Mouse (Mus musculus) limb, embryonic 14.5 days (tissue): ENCODE measurements around the gene Camk1g. TPM values are rescaled to one million over a fixed set of nuclear protein-coding genes. Genes with fewer than 3 reads are reported as not detected.
A peak's percentile ranks its signal among the peaks of the same experiment; 100 is the strongest.

Experiments
- ATAC-seq: fragments of 200-750 bp; cut with Nextera tagmentation; 2 replicates; pipeline ENCODE4 v1.8.0; 2017; ENCODE audit warnings: low read depth, moderate number of reproducible peaks, moderate TSS enrichment; ENCODE audit not compliant: low FRiP score
- DNase-seq: peaks from one replicate; pipeline ENCODE4 v3.0.0-alpha.2; 2015; ENCODE audit warnings: low spot score
- H3K27ac ChIP-seq: fragments of 300-500 bp; sonication (generic); replicated peaks from 2 replicates; pipeline ENCODE4 v1.5.1; 2014; ENCODE audit warnings: low read depth, mild to moderate bottlenecking, low read length, moderate library complexity, mixed read lengths
- H3K27me3 ChIP-seq: fragments of 300-500 bp; sonication (generic); 2 replicates; pipeline ENCODE4 v1.6.1; 2014; ENCODE audit warnings: low read length, mixed read lengths; ENCODE audit not compliant: control insufficient read depth, insufficient read depth
- H3K36me3 ChIP-seq: fragments of 300-500 bp; sonication (generic); 2 replicates; pipeline ENCODE4 v1.6.1; 2014; ENCODE audit warnings: mild to moderate bottlenecking, low read length, moderate library complexity, mixed read lengths; ENCODE audit not compliant: control insufficient read depth, insufficient read depth
- H3K4me1 ChIP-seq: fragments of 300-500 bp; sonication (generic); 2 replicates; pipeline ENCODE4 v1.6.1; 2014; ENCODE audit warnings: antibody characterized with exemption, low read length, mixed read lengths; ENCODE audit not compliant: control insufficient read depth, insufficient read depth
- H3K4me2 ChIP-seq: fragments of 300-500 bp; sonication (generic); replicated peaks from 2 replicates; pipeline ENCODE4 v1.6.1; 2014; ENCODE audit warnings: low read depth, mild to moderate bottlenecking, low read length, moderate library complexity; ENCODE audit not compliant: severe bottlenecking
- H3K4me3 ChIP-seq: fragments of 300-500 bp; sonication (generic); replicated peaks from 2 replicates; pipeline ENCODE4 v1.5.1; 2014; ENCODE audit warnings: low read length
- H3K9ac ChIP-seq: fragments of 300-500 bp; sonication (generic); 2 replicates; pipeline ENCODE4 v1.6.1; 2014; ENCODE audit warnings: mild to moderate bottlenecking, low read depth, low read length, moderate library complexity; ENCODE audit not compliant: severe bottlenecking
- H3K9me3 ChIP-seq: fragments of 300-500 bp; sonication (generic); 2 replicates; pipeline ENCODE4 v1.6.1; 2016; ENCODE audit warnings: low read length; ENCODE audit not compliant: control insufficient read depth
- POLR2A ChIP-seq: fragments of 200-500 bp; IDR thresholded peaks from 2 replicates; pipeline ENCODE4 v1.8.0; 2012; ENCODE audit warnings: inconsistent platforms, mild to moderate bottlenecking, moderate library complexity, borderline replicate concordance; ENCODE audit not compliant: insufficient read depth, insufficient read length; ENCODE audit errors: extremely low read depth
- WGBS: fragments of 180-500 bp; shearing (Covaris S2); extraction: QIAGEN DNeasy Blood & Tissue Kit; methylation state at CpG from one replicate; pipeline ENCODE4 v1.1.7; 2014; 5-methylcytosine and 5-hydroxymethylcytosine counted together
- polyA plus RNA-seq, 2 experiments: library from polyadenylated mRNA; depleted of rRNA in 1 of 2; stranded (reverse) in 1 of 2; unstranded in 1 of 2; fragments of >200 nt; fragmentation: Nextera tagmentation in 1 of 2; extraction: Ambion mirVana in 1 of 2; gene quantifications; 2 replicates each; pipeline versions ENCODE4 v1.2.1 to v1.2.3; 2012 to 2014

The Camk1g gene
- polyA plus RNA-seq, 2 experiments = 9.1 to 9.8 TPM

DNA sequence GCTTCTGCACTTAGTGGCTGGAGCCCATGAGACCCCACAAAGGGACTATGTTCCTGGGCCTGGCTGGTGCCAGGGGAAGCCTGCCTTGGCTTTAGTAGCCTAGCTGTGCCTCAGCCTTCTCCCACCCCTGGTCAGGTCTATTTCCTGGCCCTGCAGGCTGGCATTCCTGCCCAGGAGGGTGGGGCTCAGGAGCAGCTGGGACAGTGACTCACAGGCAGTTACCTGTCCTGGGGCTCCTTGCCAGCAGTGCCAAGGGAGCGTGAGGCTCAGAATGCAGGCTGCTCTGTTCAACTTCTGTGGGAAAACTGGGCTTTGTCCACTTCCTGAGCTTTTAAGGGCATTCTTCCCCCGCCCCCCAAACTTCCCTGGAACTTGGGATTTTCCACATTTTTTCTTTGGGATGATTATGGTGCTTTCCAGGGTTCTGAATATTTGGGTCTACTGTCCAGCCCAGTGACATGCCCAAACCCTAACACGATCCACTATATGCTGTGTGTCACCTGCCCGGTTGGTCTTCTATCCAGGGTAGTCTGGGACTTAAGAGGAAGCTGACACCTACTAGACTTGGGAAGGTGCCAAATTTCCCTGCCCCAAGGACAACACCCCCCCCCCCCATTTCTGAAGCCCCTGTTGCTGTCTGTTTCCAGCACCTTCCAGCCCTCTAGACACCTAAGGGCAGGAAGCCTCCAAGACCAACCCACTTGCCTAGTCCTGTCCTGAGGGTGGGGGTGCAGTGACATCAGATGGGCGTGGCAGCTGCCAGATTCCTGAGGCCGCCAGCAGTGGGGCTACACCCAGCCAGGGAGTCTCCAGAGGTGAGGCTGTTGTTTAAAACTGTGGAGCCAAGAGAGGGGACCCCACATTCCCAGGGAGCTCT lies 68.6 kb downstream of the Camk1g start:
- no peak overlapping the region for H3K4me3 ChIP-seq
- TF ChIP-seq POLR2A = no peak
- H3K36me3 ChIP-seq = no peaks in the 10 kb centered on the region
- no peaks in the 10 kb centered on the region for H3K27me3 ChIP-seq
- DNase-seq (no peak), ATAC-seq (peak; percentile 19; the same call in 1 of the 2 replicates)
- 0 out of 2 replicates have a peak, but pooled peaks cover 2% of the 10 kb centered on the region for H3K4me1 ChIP-seq
- 0 out of 2 replicates have a peak overlapping the region, but pooled peaks have one; percentile 8 for H3K4me2 ChIP-seq
- H3K27ac ChIP-seq = no peak overlapping the region
- WGBS = 51% methylated on average over 6 of the region's 6 CpGs
- no peak overlapping the region for H3K9ac ChIP-seq
- H3K9me3 ChIP-seq = no peaks in the 10 kb centered on the region

DNA sequence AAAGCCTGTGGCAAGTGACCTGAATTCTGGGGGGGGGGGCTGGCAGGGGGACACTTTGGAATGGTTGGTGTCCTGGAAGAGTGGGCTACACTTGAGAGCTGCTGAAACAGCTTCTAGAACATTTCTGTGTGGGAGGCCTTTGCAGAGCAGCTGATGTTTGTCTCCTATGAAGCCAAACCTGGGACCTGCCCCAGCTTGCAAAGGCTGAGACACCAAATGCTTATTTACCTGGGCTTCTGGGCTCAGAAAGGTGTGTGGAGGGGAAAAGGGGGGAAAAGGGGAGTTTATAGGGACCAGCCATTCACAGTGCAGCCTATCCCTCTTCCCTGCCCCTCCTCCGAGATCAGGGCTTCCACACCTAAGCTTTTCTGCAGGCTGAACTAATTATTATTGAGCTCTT lies 70.1 kb downstream of the Camk1g start:
- Histone ChIP-seq H3K4me3 (no peak overlapping the region), H3K9ac (no peak overlapping the region), H3K4me1 (0 out of 2 replicates have a peak, but pooled peaks cover 2% of the 10 kb centered on the region), H3K4me2 (no peak overlapping the region), H3K27ac (no peak overlapping the region), H3K36me3 (no peaks in the 10 kb centered on the region), H3K27me3 (no peaks in the 10 kb centered on the region), H3K9me3 (no peaks in the 10 kb centered on the region)
- no peak for TF ChIP-seq POLR2A
- DNase-seq (no peak), ATAC-seq (no peak)
- 22% methylated on average over 1 of the region's 1 CpGs for WGBS

GRCm38 (mm10) chr1:193298141-193298765 lies 71.8 kb downstream of the Camk1g start:
- Histone ChIP-seq H3K9ac (no peak overlapping the region), H3K9me3 (no peaks in the 10 kb centered on the region), H3K4me3 (no peak overlapping the region), H3K27me3 (no peaks in the 10 kb centered on the region), H3K27ac (no peak overlapping the region), H3K36me3 (no peaks in the 10 kb centered on the region), H3K4me1 (0 out of 2 replicates have a peak, but pooled peaks cover 2% of the 10 kb centered on the region), H3K4me2 (no peak overlapping the region)
- DNase-seq = no peak
- ATAC-seq = no peak
- whole genome bisulfite sequencing = 87% methylated on average over 3 of the region's 3 CpGs
- no peak for TF ChIP-seq POLR2A

Other genes starting within 250 kb of the Camk1g start
- 33.4 and 43.6 TPM in 2 replicates for gene Diexf, start 240.0 kb downstream of the Camk1g start, polyA plus RNA-seq (2012; rRNA removed)
- gene Diexf, start 240.0 kb downstream of the Camk1g start, polyA plus RNA-seq (2014; fragmentation: Nextera tagmentation; extraction: Ambion mirVana) = 8.9 and 10.6 TPM in 2 replicates
- 18.6 and 23.5 TPM in 2 replicates for gene Irf6, start 217.2 kb downstream of the Camk1g start, polyA plus RNA-seq (2012; rRNA removed)
- gene Irf6, start 217.2 kb downstream of the Camk1g start, polyA plus RNA-seq (2014; fragmentation: Nextera tagmentation; extraction: Ambion mirVana) = 39.8 and 50.0 TPM in 2 replicates
- gene A130010J15Rik, start 202.3 kb downstream of the Camk1g start, polyA plus RNA-seq (2012; rRNA removed) = 7.8 and 9.6 TPM in 2 replicates
- gene A130010J15Rik, start 202.3 kb downstream of the Camk1g start, polyA plus RNA-seq (2014; fragmentation: Nextera tagmentation; extraction: Ambion mirVana) = 15.1 and 15.4 TPM in 2 replicates
- gene Traf3ip3, start 168.6 kb downstream of the Camk1g start, polyA plus RNA-seq (2012; rRNA removed) = 9.7 and 18.8 TPM in 2 replicates
- 17.6 and 22.6 TPM in 2 replicates for gene Traf3ip3, start 168.6 kb downstream of the Camk1g start, polyA plus RNA-seq (2014; fragmentation: Nextera tagmentation; extraction: Ambion mirVana)
- 3.6 and 4.0 TPM in 2 replicates for gene Lamb3, start 162.6 kb downstream of the Camk1g start, polyA plus RNA-seq (2012; rRNA removed)
- gene Lamb3, start 162.6 kb downstream of the Camk1g start, polyA plus RNA-seq (2014; fragmentation: Nextera tagmentation; extraction: Ambion mirVana) = 3.5 and 4.6 TPM in 2 replicates
- 1.2 and 1.6 TPM in 2 replicates for gene Hsd11b1, start 106.2 kb downstream of the Camk1g start, polyA plus RNA-seq (2012; rRNA removed)
- 1.2 and 1.6 TPM in 2 replicates for gene Hsd11b1, start 106.2 kb downstream of the Camk1g start, polyA plus RNA-seq (2014; fragmentation: Nextera tagmentation; extraction: Ambion mirVana)
- gene G0s2, start 97.1 kb downstream of the Camk1g start, polyA plus RNA-seq (2012; rRNA removed) = 36.9 and 44.7 TPM in 2 replicates
- 27.0 and 31.7 TPM in 2 replicates for gene G0s2, start 97.1 kb downstream of the Camk1g start, polyA plus RNA-seq (2014; fragmentation: Nextera tagmentation; extraction: Ambion mirVana)